Mouse (Mus musculus): ENCODE data around the gene Hectd2.

Gene Hectd2

GRCm38 (mm10) chr19:36573986-36574385, 19.5 kb downstream of the Hectd2 start:
- no peak for DNase-seq

GRCm38 (mm10) chr19:36575159-36575558, 20.7 kb downstream of the Hectd2 start:
- DNase-seq: no peak

GRCm38 (mm10) chr19:36580874-36581273, 26.4 kb downstream of the Hectd2 start:
- DNase-seq: no peak

- DNase-seq: no peak
Observed at GRCm38 (mm10) chr19:36582116-36582515, 27.7 kb downstream of the Hectd2 start.

GRCm38 (mm10) chr19:36585505-36585904, 31.1 kb downstream of the Hectd2 start:
- no peak for DNase-seq

- no peak for DNase-seq
Observed at GRCm38 (mm10) chr19:36594409-36594808, 40.0 kb downstream of the Hectd2 start.

GRCm38 (mm10) chr19:36601869-36602268, 47.4 kb downstream of the Hectd2 start:
- DNase-seq: no peak

- DNase-seq: no peak
Observed at GRCm38 (mm10) chr19:36602535-36603312, 48.3 kb downstream of the Hectd2 start.

GRCm38 (mm10) chr19:36606270-36606669, 51.8 kb downstream of the Hectd2 start:
- DNase-seq: no peak

GRCm38 (mm10) chr19:36609229-36609628, 54.8 kb downstream of the Hectd2 start:
- peak; percentile 8 for DNase-seq

- DNase-seq: no peak
Observed at GRCm38 (mm10) chr19:36610309-36610708, 55.9 kb downstream of the Hectd2 start.

GRCm38 (mm10) chr19:36625906-36626305, 71.5 kb downstream of the Hectd2 start:
- no peak for DNase-seq

GRCm38 (mm10) chr19:36626881-36627280, 72.4 kb downstream of the Hectd2 start:
- DNase-seq: no peak

- DNase-seq: no peak
Observed at GRCm38 (mm10) chr19:36629394-36629910, 75.0 kb downstream of the Hectd2 start.

GRCm38 (mm10) chr19:36630361-36630760, 75.9 kb downstream of the Hectd2 start:
- no peak for DNase-seq

- DNase-seq: no peak
Observed at GRCm38 (mm10) chr19:36634771-36635170, 80.3 kb downstream of the Hectd2 start.

- DNase-seq: no peak
Observed at GRCm38 (mm10) chr19:36637223-36637622, 82.8 kb downstream of the Hectd2 start.

GRCm38 (mm10) chr19:36637948-36638587, 83.6 kb downstream of the Hectd2 start:
- no peak for DNase-seq

GRCm38 (mm10) chr19:36639072-36639471, 84.6 kb downstream of the Hectd2 start:
- DNase-seq: no peak

GRCm38 (mm10) chr19:36641128-36641527, 86.7 kb downstream of the Hectd2 start:
- no peak for DNase-seq

GRCm38 (mm10) chr19:36645308-36645889, 91.0 kb downstream of the Hectd2 start:
- no peak for DNase-seq

- no peak for DNase-seq
Observed at GRCm38 (mm10) chr19:36646132-36646828, 91.8 kb downstream of the Hectd2 start.

GRCm38 (mm10) chr19:36652686-36653085, 98.2 kb downstream of the Hectd2 start:
- no peak for DNase-seq

All from cerebellum, adult 8-10 months (tissue).